Mouse (Mus musculus) ovary, postnatal 10 days (tissue): ENCODE measurements around the gene Olfr1418.

Source experiments
- DNase-seq: peaks from one replicate; pipeline ENCODE4 v3.0.0; 2022; ENCODE audit warnings: low spot score

Olfr1418 gene

GRCm38 (mm10) chr19:11810856-11811255 is 50.0 kb downstream of the Olfr1418 start:
- DNase-seq = no peak

GRCm38 (mm10) chr19:11810003-11810758 is 50.7 kb downstream of the Olfr1418 start:
- DNase-seq = no peak

GRCm38 (mm10) chr19:11808452-11808851 is 52.4 kb downstream of the Olfr1418 start:
- no peak for DNase-seq

- no peak for DNase-seq
These were observed 53.0 kb downstream of the Olfr1418 start for GRCm38 (mm10) chr19:11807822-11808221.

- DNase-seq = no peak
These were observed 53.6 kb downstream of the Olfr1418 start for GRCm38 (mm10) chr19:11807251-11807650.

- DNase-seq = no peak
These were observed 56.4 kb downstream of the Olfr1418 start for GRCm38 (mm10) chr19:11804423-11804822.
